Mouse (Mus musculus) thymus, postnatal 14 days (tissue): ENCODE data around the gene Psmd12.

Experiments
- DNase-seq: peaks from one replicate; pipeline ENCODE4 v3.0.0; 2021

Psmd12 gene

DNA sequence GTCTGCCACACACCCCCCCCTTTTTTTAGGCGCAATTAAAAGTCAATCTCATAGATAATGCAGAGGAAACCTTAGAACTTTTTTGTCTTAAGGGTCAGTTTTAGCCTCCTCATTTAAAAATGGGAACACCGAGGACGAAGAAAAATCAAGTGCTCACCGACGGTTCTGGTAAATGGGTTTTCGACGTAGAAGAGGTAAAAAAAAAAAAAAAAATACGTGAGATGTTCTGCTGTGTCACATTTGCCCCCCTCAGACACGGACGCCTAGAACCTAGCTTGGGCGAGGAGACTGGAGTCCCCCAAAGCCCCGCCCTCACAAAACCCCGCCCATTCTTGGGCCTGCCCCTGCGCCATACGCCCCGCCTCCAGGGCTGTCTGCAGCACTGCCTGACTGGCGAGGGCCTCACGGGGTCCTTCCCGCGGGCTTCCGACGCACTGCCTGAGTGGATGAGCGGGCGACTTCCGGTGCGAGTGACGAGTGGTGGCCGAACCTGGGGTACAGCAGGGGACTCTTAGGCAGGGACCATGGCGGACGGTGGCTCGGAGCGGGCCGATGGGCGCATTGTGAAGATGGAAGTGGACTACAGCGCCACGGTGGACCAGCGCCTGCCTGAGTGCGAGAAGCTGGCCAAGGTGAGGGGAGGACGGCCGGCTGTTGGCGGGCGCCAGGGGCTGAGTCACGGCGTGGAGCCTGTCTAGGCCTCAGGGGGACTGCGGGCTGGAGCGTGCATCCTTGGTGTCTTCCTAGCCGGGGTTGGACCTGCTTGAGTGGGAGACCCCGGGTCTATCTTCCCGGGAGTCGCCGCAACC is at the start of gene Psmd12:
TSS of gene Psmd12 (plus strand) at position 432 of the 809 bp plus-strand sequence.
- DNase-seq: peak; percentile 98

DNA sequence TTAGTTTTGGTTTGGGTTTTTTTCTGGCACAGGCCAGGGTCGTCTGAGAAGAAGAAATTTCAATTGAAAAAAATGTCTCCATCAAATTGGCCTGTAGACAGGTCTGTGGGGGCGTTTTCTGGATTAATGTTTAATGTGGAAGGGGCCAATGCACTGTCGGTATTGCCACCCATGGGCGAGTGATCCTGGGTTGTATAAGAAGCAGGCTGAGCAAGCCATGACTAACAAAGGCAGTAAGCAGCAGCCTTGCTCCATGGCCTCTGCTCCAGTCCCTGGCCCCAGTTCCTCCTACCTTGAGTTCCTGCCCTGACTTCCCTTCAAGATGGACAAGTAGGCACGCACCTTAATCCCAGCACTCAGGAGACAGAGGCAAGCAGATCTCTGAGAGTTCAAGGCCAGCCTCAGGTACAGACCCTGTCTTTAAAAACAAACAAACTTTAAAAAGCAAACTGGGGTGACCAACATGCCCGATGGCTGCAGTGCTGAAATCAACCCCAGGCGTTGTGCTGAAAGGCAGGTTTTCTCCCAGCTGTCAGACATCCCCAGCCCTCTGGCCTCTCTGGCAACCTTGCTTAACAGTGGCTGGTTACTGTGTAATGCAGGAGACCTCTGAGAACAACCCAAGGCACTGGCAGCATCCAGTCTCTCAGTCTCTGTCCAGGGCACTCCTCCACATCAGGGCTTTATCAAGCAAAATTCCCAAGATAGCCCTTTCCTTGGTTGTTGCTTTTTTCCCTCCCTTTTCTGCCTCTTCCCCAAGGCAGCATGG is 47.9 kb upstream of the Psmd12 start:
- no peak for DNase-seq

DNA sequence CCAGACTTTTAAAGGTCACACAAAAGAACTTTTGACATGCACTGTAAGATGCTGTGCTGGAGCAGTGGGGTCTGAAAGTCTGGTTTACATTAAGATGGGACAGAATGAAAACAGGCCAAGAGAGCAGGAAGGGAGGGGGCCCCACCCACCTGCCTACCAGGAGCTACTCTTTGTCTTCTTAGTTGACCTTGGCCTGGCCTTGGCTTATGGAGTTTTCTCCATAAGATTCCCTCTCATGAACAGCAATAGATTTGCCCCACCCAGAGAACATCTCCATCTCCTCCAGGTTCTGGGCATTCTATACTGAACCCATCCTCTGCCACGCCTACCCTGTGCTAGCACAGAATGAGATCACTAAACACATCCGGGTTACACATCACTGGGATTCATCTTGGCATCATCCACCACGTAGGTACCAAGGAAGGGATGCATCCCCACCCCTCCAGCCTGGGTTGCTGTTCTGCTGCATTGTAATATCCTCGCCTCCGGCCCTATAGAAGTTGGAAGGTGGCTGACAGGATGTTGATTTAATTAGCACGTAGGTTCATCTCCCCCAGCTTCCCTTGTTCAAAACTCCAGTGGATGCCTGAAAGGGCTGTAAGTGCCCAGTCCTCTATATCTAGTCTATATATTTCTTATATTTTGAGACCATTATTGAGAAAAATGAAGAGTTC is 43.4 kb upstream of the Psmd12 start:
- DNase-seq: no peak

GRCm38 (mm10) chr11:107437723-107438122 is 41.6 kb upstream of the Psmd12 start:
- DNase-seq: no peak

- DNase-seq: no peak
Observed at GRCm38 (mm10) chr11:107438140-107438539, 41.1 kb upstream of the Psmd12 start.

DNA sequence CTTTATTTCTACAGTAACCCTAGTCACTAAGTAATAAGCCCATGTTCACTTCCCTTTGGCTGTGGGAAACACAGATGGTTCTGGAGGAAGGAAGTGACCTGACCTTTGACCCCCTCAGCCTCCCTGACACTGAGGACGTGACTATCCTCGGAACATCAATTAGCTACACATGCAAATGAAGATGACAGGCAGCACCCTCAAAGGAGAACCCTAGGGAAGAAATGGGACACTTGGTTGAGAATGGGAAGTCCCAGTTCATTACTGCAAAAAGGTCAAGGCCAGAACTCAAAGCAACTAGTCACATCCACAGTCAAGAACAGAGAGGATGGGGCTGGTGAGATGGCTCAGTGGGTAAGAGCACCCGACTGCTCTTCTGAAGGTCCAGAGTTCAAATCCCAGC is 38.2 kb upstream of the Psmd12 start:
- no peak for DNase-seq

DNA sequence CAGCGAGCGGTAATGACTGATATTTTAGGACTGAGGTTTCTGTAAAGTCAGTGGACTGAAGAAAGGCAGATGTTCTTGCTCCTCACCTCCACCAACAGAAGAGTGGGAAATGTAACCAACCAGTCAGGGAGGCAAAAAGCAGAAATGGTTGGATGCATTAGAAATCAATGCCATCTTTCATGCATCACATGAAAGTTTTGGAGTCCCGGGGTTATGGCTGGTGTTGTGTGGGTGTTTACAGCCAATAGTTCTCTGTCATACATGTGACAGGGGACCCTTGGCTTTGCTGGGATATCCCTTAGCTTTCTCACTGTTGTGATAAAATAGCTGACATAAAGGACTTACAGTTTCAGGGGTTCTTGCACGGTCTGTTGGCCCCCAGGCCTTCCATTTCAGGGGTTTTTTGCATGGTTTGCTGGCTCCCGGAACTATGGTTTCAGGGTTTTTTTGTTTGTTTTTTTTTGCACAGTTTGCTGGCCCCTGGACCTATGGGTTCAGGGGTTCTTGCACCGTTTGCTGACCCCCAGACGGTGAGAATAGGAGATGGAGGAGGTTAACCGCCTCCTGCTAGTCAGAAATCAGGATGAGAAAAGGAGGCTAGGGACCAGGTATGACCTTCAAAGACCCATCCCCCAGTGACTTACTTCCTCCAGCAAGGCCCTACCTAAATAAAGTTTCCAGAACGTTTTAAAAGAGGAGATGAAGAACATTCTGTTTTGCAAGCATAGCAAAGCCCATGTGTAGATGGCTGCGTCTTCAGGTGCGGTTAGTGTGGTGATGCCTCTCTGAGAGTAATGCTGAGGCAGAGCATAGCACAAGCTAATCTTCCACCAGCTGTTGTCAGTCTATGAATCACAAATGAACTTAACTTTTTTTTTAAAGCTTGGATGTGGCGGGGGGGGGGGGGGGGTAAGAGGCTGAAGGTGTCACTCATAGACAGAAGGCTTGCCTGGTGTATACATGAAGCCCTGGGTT is 35.9 kb upstream of the Psmd12 start:
- peak; percentile 39 for DNase-seq

DNA sequence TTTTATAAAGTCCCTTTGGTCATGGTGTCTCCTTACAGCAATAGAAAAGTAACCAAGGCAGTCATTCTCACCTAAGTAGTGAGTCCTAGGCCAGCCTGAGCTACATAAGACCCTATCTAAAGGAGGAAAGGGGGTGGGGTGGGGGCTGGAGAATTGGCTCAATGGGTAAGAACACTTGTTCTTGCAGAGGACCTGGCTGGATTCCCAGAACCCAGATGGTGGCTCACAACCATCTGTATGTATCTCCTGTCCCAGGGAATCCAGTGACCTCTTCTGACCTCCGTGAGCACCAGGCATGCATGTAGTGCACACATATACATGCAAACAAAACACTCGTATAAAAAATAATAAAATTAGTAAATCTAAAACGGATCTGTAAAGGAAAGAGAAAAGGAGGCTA is 33.6 kb upstream of the Psmd12 start:
- no peak for DNase-seq

- no peak for DNase-seq
Observed at GRCm38 (mm10) chr11:107446650-107447049, 32.6 kb upstream of the Psmd12 start.

GRCm38 (mm10) chr11:107447349-107447748 is 31.9 kb upstream of the Psmd12 start:
- DNase-seq: peak; percentile 55

DNA sequence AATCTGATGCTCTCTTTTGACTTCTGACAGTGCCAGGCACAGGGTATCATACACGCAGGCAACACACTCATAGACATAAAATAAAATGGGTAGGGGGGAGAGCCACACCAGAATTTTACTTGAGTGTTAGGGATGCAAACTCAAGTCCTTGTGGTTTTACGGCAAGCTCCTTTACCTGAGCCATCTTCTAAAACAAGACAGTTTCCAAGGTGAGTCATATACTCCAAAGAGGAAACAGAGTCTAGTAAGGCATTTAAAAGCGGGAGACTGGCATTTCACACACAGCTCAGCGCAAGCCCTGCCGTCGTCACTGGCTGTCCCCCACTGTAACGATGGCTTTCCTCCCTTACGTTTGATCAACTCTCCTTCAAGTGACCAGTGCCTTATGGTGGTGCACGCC is 31.4 kb upstream of the Psmd12 start:
- DNase-seq: no peak

GRCm38 (mm10) chr11:107449169-107449910 is 29.9 kb upstream of the Psmd12 start:
- DNase-seq: peak; percentile 39

- DNase-seq: no peak
Observed at GRCm38 (mm10) chr11:107450097-107450496, 29.2 kb upstream of the Psmd12 start.

GRCm38 (mm10) chr11:107451106-107451505 is 28.2 kb upstream of the Psmd12 start:
- DNase-seq: peak; percentile 51

DNA sequence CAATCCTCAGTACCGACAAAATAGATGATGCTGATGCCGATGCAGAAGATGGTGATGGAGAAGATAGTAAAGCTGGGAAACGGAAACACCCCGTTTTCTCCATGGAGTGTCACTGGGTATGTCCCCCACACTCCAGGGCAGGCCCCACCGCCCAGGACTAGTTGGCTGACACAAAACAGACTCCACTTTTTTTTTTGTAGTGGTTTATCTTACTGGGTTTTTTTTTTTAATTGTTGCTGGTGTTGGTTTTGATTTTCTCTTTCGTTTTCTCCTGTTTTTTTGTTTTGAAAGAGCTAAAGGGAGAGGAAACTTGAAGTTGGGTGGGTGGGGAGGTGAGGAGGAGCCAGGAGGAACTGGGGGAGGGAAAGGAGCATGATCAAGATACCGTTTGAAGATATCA is 27.2 kb upstream of the Psmd12 start:
- no peak for DNase-seq

GRCm38 (mm10) chr11:107454546-107455462 is 24.5 kb upstream of the Psmd12 start:
- DNase-seq: no peak

GRCm38 (mm10) chr11:107457282-107457681 is 22.0 kb upstream of the Psmd12 start:
- DNase-seq: no peak

DNA sequence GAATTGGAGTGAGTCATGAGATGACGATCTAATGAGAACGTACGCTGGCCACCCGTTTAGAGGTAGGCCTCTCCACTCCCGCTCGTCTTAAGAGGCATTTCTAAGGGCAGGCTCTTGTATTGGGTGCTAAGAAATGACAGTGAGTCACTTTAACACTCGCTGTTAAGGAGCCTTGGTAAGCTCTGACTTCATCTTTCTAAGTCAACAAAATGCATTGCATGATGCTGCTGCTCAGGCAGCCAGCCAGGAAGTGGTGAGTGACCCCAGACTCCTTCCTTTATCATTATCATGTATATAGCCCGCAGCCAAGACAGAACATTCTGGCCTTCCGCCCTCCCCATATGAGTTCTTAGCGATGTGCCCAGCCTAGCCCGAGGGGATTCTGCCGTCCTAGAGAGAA is 21.0 kb upstream of the Psmd12 start:
- no peak for DNase-seq

DNA sequence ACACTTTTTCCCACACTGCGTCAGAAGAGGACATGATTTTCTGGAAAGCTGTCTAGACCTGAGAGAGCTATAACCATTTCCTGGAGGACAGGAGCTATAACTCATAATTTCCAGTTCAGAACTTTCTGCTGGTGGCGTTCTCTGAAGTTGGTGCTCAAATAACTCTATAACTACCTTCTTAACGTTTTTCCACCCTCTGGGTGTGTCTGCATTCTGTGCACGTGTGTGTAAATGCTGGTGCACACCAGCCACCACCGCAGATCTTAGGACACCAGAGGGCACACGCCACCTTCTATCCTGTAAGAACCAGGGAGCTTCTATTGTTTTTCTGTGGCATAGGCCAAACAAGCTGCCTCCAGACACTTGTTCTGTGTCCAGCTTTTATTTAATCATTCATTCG is 20.3 kb upstream of the Psmd12 start:
- no peak for DNase-seq

DNA sequence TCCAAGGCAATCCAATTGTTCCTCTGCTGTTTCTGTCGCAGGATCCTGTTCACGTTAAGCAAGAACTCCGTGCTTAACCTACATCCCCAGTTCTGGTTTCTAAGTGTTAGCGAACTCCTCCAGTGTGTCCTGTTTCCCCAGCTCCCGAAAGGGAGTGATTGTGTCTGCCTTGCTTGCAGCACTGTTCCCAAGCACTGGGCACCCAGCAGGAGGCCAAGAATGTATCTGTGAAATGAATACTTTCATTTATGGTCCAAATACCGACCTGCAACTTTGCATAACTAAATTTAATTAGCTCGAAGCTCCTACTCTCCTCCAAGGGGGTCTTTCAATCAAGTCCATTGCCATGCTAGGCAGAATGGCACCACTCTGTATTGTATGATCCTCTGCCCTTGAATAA is 19.5 kb upstream of the Psmd12 start:
- DNase-seq: no peak

- DNase-seq: peak; percentile 61
Observed at GRCm38 (mm10) chr11:107462478-107462877, 16.8 kb upstream of the Psmd12 start.
